Mouse (Mus musculus): ENCODE measurements around the gene Nup205.

- TF ChIP-seq CTCF (IDR thresholded peaks at IDR 0.05; ENCODE audit: low read depth, low read length) (no peak), GATA2 (IDR thresholded peaks at IDR 0.05; ENCODE audit: borderline replicate concordance, low read depth, low read length) (no peak), TAL1 (conservative IDR thresholded peaks at IDR 0.05; ENCODE audit: low read depth, low read length) (no peak)
These were observed 92.4 kb downstream of the Nup205 start for GRCm38 (mm10) chr6:35269643-35270042.
